Mouse (Mus musculus) liver, embryonic 11.5 days (tissue): ENCODE data around the gene Cars2. TPM values are rescaled to one million over a fixed set of nuclear protein-coding genes. Genes with fewer than 3 reads are reported as not detected.
"Not testable (repeated sequence)": the region's sequence is repeated elsewhere in the genome, so short reads cannot be mapped to it uniquely, and the experiment has no call there.

ENCODE experiments used
- ATAC-seq: fragments of 200-750 bp; cut with Nextera tagmentation; replicated peaks from 2 replicates; pipeline ENCODE4 v1.8.0; 2017; ENCODE audit warnings: moderate number of reproducible peaks, mild to moderate bottlenecking, moderate TSS enrichment, moderate library complexity; ENCODE audit not compliant: low FRiP score
- DNase-seq: peaks from one replicate; pipeline ENCODE4 v3.0.0-alpha.2; 2017; ENCODE audit warnings: low spot score
- H3K27ac ChIP-seq: fragments of 300-500 bp; sonication (generic); 2 replicates; pipeline ENCODE4 v1.5.1; 2014; ENCODE audit warnings: mild to moderate bottlenecking, low read depth, low read length, control low read depth
- H3K27me3 ChIP-seq: fragments of 300-500 bp; sonication (generic); replicated peaks from 2 replicates; pipeline ENCODE4 v1.6.1; 2014; ENCODE audit warnings: low read length, mixed read lengths; ENCODE audit not compliant: control insufficient read depth, insufficient read depth
- H3K36me3 ChIP-seq: fragments of 300-500 bp; sonication (generic); 2 replicates; pipeline ENCODE4 v1.6.1; 2014; ENCODE audit warnings: mild to moderate bottlenecking, low read length, moderate library complexity, mixed read lengths; ENCODE audit not compliant: control insufficient read depth, insufficient read depth
- H3K4me1 ChIP-seq: fragments of 300-500 bp; sonication (generic); replicated peaks from 2 replicates; pipeline ENCODE4 v1.6.1; 2014; ENCODE audit warnings: low read length, mixed read lengths; ENCODE audit not compliant: control insufficient read depth, insufficient read depth
- H3K4me2 ChIP-seq: fragments of 300-500 bp; sonication (generic); 2 replicates; pipeline ENCODE4 v1.6.1; 2014; ENCODE audit warnings: mild to moderate bottlenecking, control low read depth, moderate library complexity
- H3K4me3 ChIP-seq: fragments of 300-500 bp; sonication (generic); 2 replicates; pipeline ENCODE4 v1.5.1; 2014; ENCODE audit warnings: low read depth, low read length, control low read depth
- H3K9ac ChIP-seq: fragments of 300-500 bp; sonication (generic); 2 replicates; pipeline ENCODE4 v1.6.1; 2014; ENCODE audit warnings: low read depth, low read length, control low read depth
- H3K9me3 ChIP-seq: fragments of 300-500 bp; sonication (generic); 2 replicates; pipeline ENCODE4 v1.6.1; 2016; ENCODE audit warnings: low read length, inconsistent platforms, mixed read lengths; ENCODE audit not compliant: control insufficient read depth
- WGBS: fragments of 180-500 bp; shearing (Covaris S2); extraction: QIAGEN DNeasy Blood & Tissue Kit; methylation state at CpG from one replicate; pipeline ENCODE4 v1.1.7; 2014; 5-methylcytosine and 5-hydroxymethylcytosine counted together
- polyA plus RNA-seq: library from polyadenylated mRNA; unstranded; fragments of >200 nt; fragmentation: Nextera tagmentation; extraction: Ambion mirVana; gene quantifications from 2 replicates; pipeline ENCODE4 v1.2.1, GENCODE M21; 2014

Gene Cars2
- polyA plus RNA-seq, 1 experiment from 2014 or later = 33.1 TPM

- H3K4me3 ChIP-seq = no peak overlapping the region
- WGBS = 58% methylated on average over 9 of the region's 9 CpGs
- H3K36me3 ChIP-seq = no peaks in the 10 kb centered on the region
- no peak overlapping the region for H3K9ac ChIP-seq
- H3K9me3 ChIP-seq = no peaks in the 10 kb centered on the region
- DNase-seq = no peak
- no peak for ATAC-seq
- H3K4me1 ChIP-seq = peaks cover 3% of the 10 kb centered on the region
- H3K4me2 ChIP-seq = no peak overlapping the region
- H3K27ac ChIP-seq = no peak overlapping the region
- H3K27me3 ChIP-seq = no peaks in the 10 kb centered on the region
Measured at GRCm38 (mm10) chr8:11574911-11575603, 24.5 kb upstream of the Cars2 start.

GRCm38 (mm10) chr8:11572428-11572827 is 21.8 kb upstream of the Cars2 start:
- DNase-seq (no peak), ATAC-seq (no peak)
- Histone ChIP-seq H3K9ac (no peak overlapping the region), H3K27ac (no peak overlapping the region), H3K4me2 (no peak overlapping the region), H3K4me1 (peaks cover 3% of the 10 kb centered on the region), H3K27me3 (no peaks in the 10 kb centered on the region), H3K9me3 (no peaks in the 10 kb centered on the region), H3K4me3 (no peak overlapping the region), H3K36me3 (no peaks in the 10 kb centered on the region)
- WGBS = 72% methylated on average over 6 of the region's 6 CpGs

GRCm38 (mm10) chr8:11571950-11572349 is 21.4 kb upstream of the Cars2 start:
- Histone ChIP-seq H3K27ac (no peak overlapping the region), H3K9me3 (no peaks in the 10 kb centered on the region), H3K9ac (no peak overlapping the region), H3K36me3 (no peaks in the 10 kb centered on the region), H3K4me2 (no peak overlapping the region), H3K27me3 (no peaks in the 10 kb centered on the region), H3K4me1 (peaks cover 3% of the 10 kb centered on the region), H3K4me3 (no peak overlapping the region)
- 84% methylated on average over 10 of the region's 10 CpGs for WGBS
- no peak for DNase-seq
- no peak for ATAC-seq

GRCm38 (mm10) chr8:11570742-11571141 is 20.2 kb upstream of the Cars2 start:
- Histone ChIP-seq H3K9ac (no peak overlapping the region), H3K4me3 (no peak overlapping the region), H3K36me3 (no peaks in the 10 kb centered on the region; the same call in 1 of the 2 replicates), H3K4me2 (no peak overlapping the region), H3K9me3 (no peaks in the 10 kb centered on the region), H3K4me1 (peaks cover 3% of the 10 kb centered on the region), H3K27me3 (no peaks in the 10 kb centered on the region), H3K27ac (no peak overlapping the region)
- no peak for DNase-seq
- WGBS = 93% methylated on average over 4 of the region's 4 CpGs
- ATAC-seq = no peak

- WGBS = 82% methylated on average over 22 of the region's 22 CpGs
Measured at GRCm38 (mm10) chr8:11569260-11570097, 18.9 kb upstream of the Cars2 start.

GRCm38 (mm10) chr8:11568193-11568592 is 17.6 kb upstream of the Cars2 start:
- H3K9ac ChIP-seq, H3K27me3 ChIP-seq, DNase-seq, H3K9me3 ChIP-seq, H3K27ac ChIP-seq, ATAC-seq, H3K4me2 ChIP-seq, H3K36me3 ChIP-seq, H3K4me3 ChIP-seq, H3K4me1 ChIP-seq: not testable (repeated sequence)
- 83% methylated on average over 2 of the region's 2 CpGs for WGBS

More at GRCm38 (mm10) chr8:11569260-11570097, 18.9 kb upstream of the Cars2 start:
- no peak for DNase-seq
- Histone ChIP-seq H3K4me2 (no peak overlapping the region), H3K27me3 (no peaks in the 10 kb centered on the region), H3K9ac (no peak overlapping the region), H3K27ac (no peak overlapping the region), H3K4me3 (no peak overlapping the region), H3K9me3 (no peaks in the 10 kb centered on the region), H3K4me1 (no peaks in the 10 kb centered on the region), H3K36me3 (no peaks in the 10 kb centered on the region; the same call in 1 of the 2 replicates)
- no peak for ATAC-seq

GRCm38 (mm10) chr8:11564721-11565120 is 14.1 kb upstream of the Cars2 start:
- H3K27ac ChIP-seq = no peak overlapping the region
- DNase-seq = no peak
- peaks cover 22% of the 10 kb centered on the region for H3K36me3 ChIP-seq
- WGBS = 89% methylated on average over 7 of the region's 7 CpGs
- no peak overlapping the region for H3K9ac ChIP-seq
- no peaks in the 10 kb centered on the region; the same call in 1 of the 2 replicates for H3K4me1 ChIP-seq
- no peaks in the 10 kb centered on the region for H3K9me3 ChIP-seq
- H3K27me3 ChIP-seq = no peaks in the 10 kb centered on the region
- no peak overlapping the region for H3K4me3 ChIP-seq
- ATAC-seq = no peak
- no peak overlapping the region for H3K4me2 ChIP-seq

GRCm38 (mm10) chr8:11564236-11564635 is 13.7 kb upstream of the Cars2 start:
- peaks cover 4% of the 10 kb centered on the region for H3K4me1 ChIP-seq
- H3K4me2 ChIP-seq = no peak overlapping the region
- 78% methylated on average over 5 of the region's 5 CpGs for WGBS
- H3K4me3 ChIP-seq = no peak overlapping the region
- H3K27me3 ChIP-seq = no peaks in the 10 kb centered on the region
- H3K9ac ChIP-seq = no peak overlapping the region
- H3K27ac ChIP-seq = no peak overlapping the region
- H3K36me3 ChIP-seq = peaks cover 22% of the 10 kb centered on the region
- no peak for ATAC-seq
- H3K9me3 ChIP-seq = no peaks in the 10 kb centered on the region
- no peak for DNase-seq
